Mouse (Mus musculus): Measurements from ENCODE around the gene Pim1.
A peak's percentile ranks its signal among the peaks of the same experiment; 100 is the strongest.

Gene Pim1

GRCm38 (mm10) chr17:29465405-29466010 lies 25.0 kb upstream of the Pim1 start:
- no peak for DNase-seq (ENCODE audit: low spot score in 2 of 2)

GRCm38 (mm10) chr17:29467030-29467429 lies 23.5 kb upstream of the Pim1 start:
- DNase-seq (ENCODE audit: low spot score in 2 of 2), result no peak

GRCm38 (mm10) chr17:29473466-29473865 lies 17.1 kb upstream of the Pim1 start:
- DNase-seq (ENCODE audit: low spot score in 2 of 2), result no peak

- no peak for DNase-seq (ENCODE audit: low spot score in 2 of 2)
These were observed 16.5 kb upstream of the Pim1 start for GRCm38 (mm10) chr17:29474036-29474435.

- no peak for DNase-seq (ENCODE audit: low spot score in 2 of 2)
These were observed 15.4 kb upstream of the Pim1 start for GRCm38 (mm10) chr17:29475142-29475541.

- no peak for DNase-seq (ENCODE audit: low spot score in 2 of 2)
These were observed 14.1 kb upstream of the Pim1 start for GRCm38 (mm10) chr17:29476461-29476860.

GRCm38 (mm10) chr17:29477357-29477756 lies 13.2 kb upstream of the Pim1 start:
- peak in 1 of 2 experiments; percentile 35 for DNase-seq (ENCODE audit: low spot score in 2 of 2)

- DNase-seq (ENCODE audit: low spot score in 2 of 2), result no peak
These were observed 12.3 kb upstream of the Pim1 start for GRCm38 (mm10) chr17:29478271-29478670.

- DNase-seq (ENCODE audit: low spot score in 2 of 2), result no peak
These were observed 10.3 kb upstream of the Pim1 start for GRCm38 (mm10) chr17:29480256-29480655.

- DNase-seq (ENCODE audit: low spot score in 2 of 2), result no peak
These were observed 7.9 kb upstream of the Pim1 start for GRCm38 (mm10) chr17:29482632-29483031.

GRCm38 (mm10) chr17:29483282-29483681 lies 7.3 kb upstream of the Pim1 start:
- no peak for DNase-seq (ENCODE audit: low spot score in 2 of 2)

GRCm38 (mm10) chr17:29484431-29484830 lies 6.1 kb upstream of the Pim1 start:
- DNase-seq (ENCODE audit: low spot score in 2 of 2), result no peak

GRCm38 (mm10) chr17:29485336-29486233 lies 5.0 kb upstream of the Pim1 start:
- no peak for DNase-seq (ENCODE audit: low spot score in 2 of 2)

- no peak for DNase-seq (ENCODE audit: low spot score in 2 of 2)
These were observed 2.1 kb upstream of the Pim1 start for GRCm38 (mm10) chr17:29488257-29488977.

- peak; percentile 67 for DNase-seq (ENCODE audit: low spot score in 2 of 2)
These were observed 1.3 kb upstream of the Pim1 start for GRCm38 (mm10) chr17:29488978-29489970.

GRCm38 (mm10) chr17:29489971-29490712 lies 411 bp upstream of the Pim1 start:
- DNase-seq (ENCODE audit: low spot score in 2 of 2), result peak; percentile 98

GRCm38 (mm10) chr17:29491591-29492268 lies 1.2 kb downstream of the Pim1 start:
- DNase-seq (ENCODE audit: low spot score in 2 of 2), result peak; percentile 43 to 44

- peak; percentile 88 to 89 for DNase-seq (ENCODE audit: low spot score in 2 of 2)
These were observed 2.0 kb downstream of the Pim1 start for GRCm38 (mm10) chr17:29492269-29493191.
